Mouse (Mus musculus): ENCODE measurements around the gene Ubash3b.

Gene Ubash3b

GRCm38 (mm10) chr9:41161413-41161812, at the start of gene Ubash3b:
Gene Ubash3b, minus strand, starts transcription at chr9:41161697.
- no peak for DNase-seq (ENCODE audit: low spot score in 2 of 2)

- DNase-seq (ENCODE audit: low spot score in 2 of 2) = peak; percentile 81 to 97
These were observed 45.9 kb upstream of the Ubash3b start for GRCm38 (mm10) chr9:41207130-41208104.

DNA sequence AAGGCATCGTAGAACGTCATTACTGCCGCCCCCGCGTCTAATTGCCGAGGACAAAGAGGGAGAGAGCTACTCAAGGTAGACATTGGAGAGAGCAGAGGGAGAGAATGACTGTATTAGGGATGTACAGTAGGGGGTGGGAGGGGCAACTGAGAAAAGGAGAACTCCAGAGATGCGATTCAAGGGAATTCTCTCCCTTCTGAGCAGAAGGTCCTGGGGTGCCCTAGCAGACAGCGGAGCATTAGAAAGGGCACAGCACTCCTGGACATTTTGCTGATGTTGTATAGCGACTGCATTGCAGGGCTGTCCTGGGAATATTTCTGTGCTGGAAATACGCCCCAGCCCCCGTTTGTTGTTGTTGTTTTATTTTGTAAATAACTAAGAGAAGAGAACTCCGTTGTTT, 45.2 kb upstream of the Ubash3b start:
- DNase-seq (ENCODE audit: low spot score in 2 of 2) = no peak

DNA sequence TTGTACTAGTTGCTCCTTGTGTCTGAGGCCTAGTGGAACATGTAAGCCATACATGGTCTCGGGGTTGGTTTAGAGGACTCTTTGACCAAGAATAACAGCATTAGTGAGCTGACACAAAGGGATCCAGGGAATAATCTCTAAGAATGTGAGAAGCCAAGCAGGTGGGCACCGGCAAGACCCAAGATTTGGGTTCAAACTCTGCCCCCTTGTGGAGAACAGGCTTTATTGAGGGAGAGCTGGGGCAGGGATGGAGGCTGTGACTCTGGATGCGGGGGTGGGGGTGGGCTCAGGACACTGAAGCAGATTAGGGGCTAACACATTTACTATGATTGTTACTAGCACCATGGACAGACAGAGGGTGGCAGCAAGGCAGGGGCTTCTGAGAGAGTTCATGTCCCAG, 43.8 kb upstream of the Ubash3b start:
- no peak for DNase-seq (ENCODE audit: low spot score in 2 of 2)

- DNase-seq (ENCODE audit: low spot score in 2 of 2) = no peak
These were observed 38.2 kb upstream of the Ubash3b start for GRCm38 (mm10) chr9:41199456-41200252.

GRCm38 (mm10) chr9:41198501-41199265, 37.2 kb upstream of the Ubash3b start:
- no peak for DNase-seq (ENCODE audit: low spot score in 2 of 2)

DNA sequence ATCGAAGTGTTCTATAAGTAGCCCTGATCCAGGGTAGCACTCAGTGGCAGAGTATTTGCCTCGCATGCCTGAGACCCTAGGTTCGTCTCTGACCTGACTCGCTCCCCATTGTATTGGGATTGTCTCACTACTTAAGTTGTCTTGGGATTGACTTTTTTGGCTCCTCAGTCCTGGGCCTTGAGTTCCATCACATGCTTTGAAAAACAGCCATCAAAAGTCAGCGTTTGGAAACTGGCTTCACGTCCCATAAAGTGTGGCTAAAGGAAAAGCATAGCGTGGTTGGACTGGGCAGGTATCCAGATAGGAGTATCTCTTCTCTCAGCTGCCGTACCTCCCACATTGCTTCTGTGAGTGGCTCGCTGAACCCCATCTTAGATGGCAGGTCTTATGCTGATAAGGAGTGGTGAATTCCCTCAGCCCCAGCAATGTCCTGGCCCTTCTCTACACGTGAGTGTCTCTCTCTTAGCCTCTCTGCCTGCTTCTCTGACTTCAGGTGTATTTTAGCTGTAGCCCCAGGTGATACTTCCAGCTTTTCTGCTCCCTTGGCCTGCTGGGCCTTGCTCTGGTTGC, 34.3 kb upstream of the Ubash3b start:
- DNase-seq (ENCODE audit: low spot score in 2 of 2) = peak in 1 of 2 experiments; percentile 32

DNA sequence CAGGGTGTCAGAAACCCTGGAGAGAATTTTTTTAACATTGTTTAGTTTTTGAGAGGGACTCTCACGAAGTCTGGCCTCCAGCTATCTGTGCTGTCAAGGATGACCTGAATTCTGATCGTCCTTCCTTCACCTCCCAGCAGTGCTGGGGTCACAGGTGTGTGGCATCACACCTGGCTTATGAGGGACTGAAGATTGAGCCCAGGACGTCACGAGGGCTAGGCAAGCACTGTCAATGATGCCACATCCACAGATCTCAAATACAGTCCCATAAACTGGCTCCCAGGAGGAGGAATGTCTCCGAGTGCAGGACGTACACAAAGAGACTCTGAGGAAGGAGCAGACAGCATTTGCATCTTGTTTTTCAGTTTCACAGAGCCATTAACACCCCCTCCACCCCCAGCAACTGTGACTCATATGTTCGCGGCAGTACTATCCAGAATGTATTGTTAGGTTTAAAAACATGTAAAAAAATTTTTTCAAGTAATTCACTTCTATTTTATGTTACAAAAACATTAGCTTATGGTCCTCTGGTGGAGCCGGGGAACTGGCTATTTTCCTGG, 30.2 kb upstream of the Ubash3b start:
- no peak for DNase-seq (ENCODE audit: low spot score in 2 of 2)

- DNase-seq (ENCODE audit: low spot score in 2 of 2) = peak; percentile 61 to 82
These were observed 29.4 kb upstream of the Ubash3b start for GRCm38 (mm10) chr9:41190745-41191482.

DNA sequence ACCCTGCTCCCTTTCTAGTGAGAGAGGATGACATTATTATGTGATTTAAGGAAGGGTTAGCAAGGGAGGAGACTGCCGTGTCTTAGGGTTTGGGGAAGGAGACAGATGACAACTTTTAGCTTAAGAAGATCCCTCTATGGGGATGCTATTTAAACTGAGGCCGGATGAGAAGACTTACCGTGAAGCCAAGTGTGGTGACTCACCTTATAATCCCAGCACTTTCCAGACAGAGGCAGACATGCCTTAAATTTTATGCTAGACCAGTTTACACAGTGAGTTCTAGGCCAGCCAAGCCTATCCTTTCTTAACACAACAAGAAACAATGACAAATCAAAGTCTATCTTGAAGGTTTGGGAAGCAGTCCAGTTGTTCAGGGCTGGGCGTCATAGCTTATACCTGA, 26.4 kb upstream of the Ubash3b start:
- DNase-seq (ENCODE audit: low spot score in 2 of 2) = no peak

- DNase-seq (ENCODE audit: low spot score in 2 of 2) = no peak
These were observed 26.0 kb upstream of the Ubash3b start for GRCm38 (mm10) chr9:41187498-41187897.

- DNase-seq (ENCODE audit: low spot score in 2 of 2) = no peak
These were observed 23.8 kb upstream of the Ubash3b start for GRCm38 (mm10) chr9:41185331-41185730.

DNA sequence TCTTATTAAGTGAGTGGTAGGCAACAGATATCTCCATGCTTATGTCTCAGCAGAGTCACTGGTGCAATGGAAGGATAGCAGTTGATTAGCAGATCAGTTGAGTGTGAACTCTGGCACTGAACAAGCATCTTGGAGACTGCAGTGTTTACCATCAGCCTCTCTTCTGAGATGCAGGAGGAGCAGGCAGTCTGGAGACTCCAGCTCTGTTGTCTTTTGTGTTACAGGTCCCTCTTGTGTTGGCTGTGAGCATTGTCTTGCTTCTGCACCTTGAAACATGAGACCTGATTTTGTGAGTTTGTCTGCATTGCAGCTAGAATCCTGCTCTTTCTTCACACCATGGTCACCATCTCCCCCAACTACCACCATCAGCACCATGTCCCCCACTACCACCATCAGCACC, 21.1 kb upstream of the Ubash3b start:
- peak in 1 of 2 experiments; percentile 51 for DNase-seq (ENCODE audit: low spot score in 2 of 2)

DNA sequence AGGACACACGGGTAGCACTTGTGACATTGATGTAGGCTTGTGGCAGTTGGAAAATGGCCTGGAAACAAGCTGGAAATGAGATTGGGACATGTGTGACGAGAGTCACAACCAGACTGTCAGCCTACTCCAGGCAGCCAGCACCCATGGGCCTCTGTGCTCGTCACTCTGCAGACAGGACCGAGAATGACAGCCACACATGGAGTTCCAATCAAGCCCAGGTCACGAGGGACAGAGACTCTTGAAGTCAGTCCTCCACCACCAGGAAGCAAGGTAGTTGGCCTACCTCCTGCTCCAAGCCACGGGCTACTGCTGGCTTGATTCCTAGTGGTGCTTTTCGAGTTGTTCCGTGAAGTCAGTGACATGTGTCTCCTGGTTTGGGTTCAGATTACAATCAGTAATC, 20.3 kb upstream of the Ubash3b start:
- DNase-seq (ENCODE audit: low spot score in 2 of 2) = no peak

GRCm38 (mm10) chr9:41181372-41181771, 19.9 kb upstream of the Ubash3b start:
- no peak for DNase-seq (ENCODE audit: low spot score in 2 of 2)

- no peak for DNase-seq (ENCODE audit: low spot score in 2 of 2)
These were observed 17.6 kb upstream of the Ubash3b start for GRCm38 (mm10) chr9:41179056-41179455.

GRCm38 (mm10) chr9:41173158-41173557, 11.7 kb upstream of the Ubash3b start:
- DNase-seq (ENCODE audit: low spot score in 2 of 2) = no peak

DNA sequence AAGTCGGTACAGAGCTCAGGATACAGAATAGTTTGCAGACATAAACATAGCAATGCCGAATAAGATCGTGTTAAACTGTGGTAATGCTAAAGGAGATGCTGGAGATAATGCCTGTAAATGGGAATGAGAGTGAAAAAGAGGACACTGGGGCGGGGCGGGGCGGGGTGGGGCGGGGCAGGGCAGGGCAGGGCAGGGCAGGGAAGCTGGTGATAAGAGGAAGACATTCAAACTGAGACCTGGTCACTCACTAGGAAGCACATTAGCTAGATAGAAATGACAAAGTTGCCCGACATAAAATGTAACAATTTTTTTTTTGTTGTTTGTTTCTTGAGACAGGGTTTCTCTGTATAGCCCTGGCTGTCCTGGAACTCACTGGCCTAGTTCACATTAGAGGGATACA, 10.9 kb upstream of the Ubash3b start:
- DNase-seq (ENCODE audit: low spot score in 2 of 2) = no peak

DNA sequence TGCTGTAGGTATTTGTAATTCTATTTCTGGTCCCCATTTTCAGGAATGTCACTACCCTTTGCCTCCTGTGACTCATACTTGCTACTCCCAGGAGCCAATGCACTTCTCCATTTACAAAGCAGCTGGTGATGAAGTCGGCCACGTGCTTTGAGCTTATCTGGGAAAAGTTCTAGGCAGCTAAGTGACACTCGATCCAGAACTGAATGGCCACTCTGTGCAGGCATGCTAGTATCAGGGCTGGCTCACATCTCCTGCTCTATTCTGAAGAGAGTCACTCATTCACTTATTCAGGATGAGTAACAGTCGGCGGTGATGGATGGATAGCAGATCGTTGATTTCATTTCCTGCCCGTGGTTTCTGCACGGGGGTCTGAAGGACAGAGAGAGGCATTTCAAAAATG, 8.5 kb upstream of the Ubash3b start:
- no peak for DNase-seq (ENCODE audit: low spot score in 2 of 2)

- DNase-seq (ENCODE audit: low spot score in 2 of 2) = no peak
These were observed 7.2 kb upstream of the Ubash3b start for GRCm38 (mm10) chr9:41168656-41169055.

All from spleen, postnatal 10 days (tissue).